Mouse (Mus musculus): ENCODE measurements at regions not wholly inside any gene's neighbourhood (a gene's known extent, or its start where the extent isn't known, plus 50 kb on each side); places are given as distances from the start of the nearest gene placed in this dataset.

GRCm38 (mm10) chr15:68014605-68015305 is 1514.0 kb upstream of the Lrrc6 start:
- no peak for DNase-seq

GRCm38 (mm10) chr15:68011162-68011561 is 1510.5 kb upstream of the Lrrc6 start:
- DNase-seq: no peak

GRCm38 (mm10) chr15:68010189-68010588 is 1509.5 kb upstream of the Lrrc6 start:
- DNase-seq: no peak

DNA sequence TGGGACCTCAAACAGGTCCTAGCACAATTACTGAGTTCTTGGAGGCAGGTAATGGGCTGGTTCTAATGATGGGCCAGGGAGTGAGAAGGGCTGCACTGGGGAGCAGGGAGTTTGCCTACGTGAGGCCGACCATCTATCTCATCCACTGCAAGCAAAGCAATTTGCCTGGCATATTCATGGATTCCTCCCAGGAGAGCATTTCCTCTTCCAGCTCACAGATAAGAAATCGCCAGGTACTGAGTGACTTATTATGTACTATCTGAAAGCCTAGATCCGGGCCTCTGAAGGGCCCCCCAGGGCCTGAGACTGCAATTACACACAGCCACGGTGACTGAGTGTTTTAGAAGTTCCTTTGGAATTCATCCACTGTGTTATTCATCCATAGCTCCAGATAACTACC is 1504.1 kb upstream of the Lrrc6 start:
- no peak for DNase-seq

GRCm38 (mm10) chr15:67996532-67996931 is 1495.8 kb upstream of the Lrrc6 start:
- DNase-seq: no peak

- DNase-seq: no peak
Observed at GRCm38 (mm10) chr15:67989428-67990272, 1488.9 kb upstream of the Lrrc6 start.

DNA sequence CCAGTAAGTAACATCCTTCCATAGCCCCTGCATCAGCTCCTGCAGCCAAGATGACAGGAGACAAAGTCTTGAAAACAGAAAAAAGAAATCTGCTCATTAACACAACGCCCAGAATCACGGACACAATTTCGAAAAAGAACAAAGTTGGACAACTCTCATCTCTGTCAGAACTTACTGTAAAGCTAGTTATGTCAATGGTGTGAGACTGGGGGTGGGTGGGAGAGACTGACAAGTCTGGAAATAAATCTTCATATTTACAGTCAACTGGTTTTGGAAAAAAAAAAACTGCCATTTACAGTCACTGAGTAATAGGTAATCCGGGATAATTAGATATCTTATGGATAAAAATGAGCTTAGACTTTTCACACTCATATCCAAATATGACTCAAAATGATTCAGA is 1487.2 kb upstream of the Lrrc6 start:
- no peak for DNase-seq

DNA sequence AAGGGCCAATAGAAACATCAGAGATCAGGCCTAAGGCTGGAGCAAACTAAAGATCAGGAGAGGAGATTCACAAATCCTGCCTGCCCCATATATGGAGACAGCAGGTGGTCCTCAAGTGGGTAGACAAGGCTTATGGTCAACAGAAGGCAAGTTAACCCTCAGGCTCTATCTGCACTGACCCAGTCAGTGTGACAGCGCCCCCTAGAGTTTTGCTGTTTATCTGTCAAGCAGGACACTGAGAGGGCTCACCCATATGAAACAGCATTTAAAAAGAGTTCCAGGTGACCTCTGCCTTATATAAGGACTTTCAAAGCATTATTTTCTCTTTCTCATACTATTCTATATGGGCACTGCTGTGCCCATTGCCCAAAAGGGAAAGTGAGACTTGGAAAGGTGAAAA is 1482.5 kb upstream of the Lrrc6 start:
- DNase-seq: no peak

- DNase-seq: no peak
Observed at GRCm38 (mm10) chr15:67981876-67982275, 1481.2 kb upstream of the Lrrc6 start.

DNA sequence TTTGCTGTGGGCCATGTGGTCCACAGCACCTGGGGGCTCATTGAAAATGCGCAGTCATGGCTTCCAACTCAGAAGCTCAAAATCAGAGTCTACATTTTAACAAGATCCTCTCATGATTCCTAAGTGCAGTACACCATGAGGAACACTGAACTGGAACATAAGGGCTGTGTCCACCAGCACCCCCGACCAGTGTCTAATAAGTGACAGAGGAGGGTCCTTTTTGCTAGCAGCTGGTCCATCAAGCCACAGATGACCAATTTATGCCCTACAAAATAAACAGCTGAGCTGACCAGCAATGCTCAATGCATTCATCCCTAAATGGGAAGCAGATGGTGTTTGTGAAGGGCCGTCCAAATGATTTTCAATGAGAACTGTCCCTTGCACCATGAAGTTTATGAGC is 1478.7 kb upstream of the Lrrc6 start:
- DNase-seq: no peak

- DNase-seq: no peak
Observed at GRCm38 (mm10) chr15:67977210-67977609, 1476.5 kb upstream of the Lrrc6 start.

- no peak for DNase-seq
Observed at GRCm38 (mm10) chr15:67971998-67972397, 1471.3 kb upstream of the Lrrc6 start.

DNA sequence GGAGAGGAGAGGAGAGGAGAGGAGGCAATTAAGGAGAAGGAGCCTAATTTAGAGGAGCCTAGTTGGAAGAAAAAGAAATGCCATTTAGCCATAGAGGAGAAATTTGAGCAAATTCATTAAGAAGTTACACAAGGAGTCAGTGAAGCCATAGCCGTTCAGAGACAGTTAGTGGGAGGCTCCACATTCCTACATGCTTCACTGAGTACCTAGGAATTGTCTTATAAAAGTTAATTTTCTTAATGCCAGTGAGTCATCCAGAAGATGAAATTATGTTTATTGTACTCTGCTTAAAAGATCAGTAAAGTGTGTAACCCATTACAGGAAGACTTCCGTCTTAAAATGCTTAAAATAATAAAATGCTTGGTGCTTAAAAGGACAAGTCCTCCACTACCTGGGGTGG is 1453.5 kb upstream of the Lrrc6 start:
- DNase-seq: no peak

DNA sequence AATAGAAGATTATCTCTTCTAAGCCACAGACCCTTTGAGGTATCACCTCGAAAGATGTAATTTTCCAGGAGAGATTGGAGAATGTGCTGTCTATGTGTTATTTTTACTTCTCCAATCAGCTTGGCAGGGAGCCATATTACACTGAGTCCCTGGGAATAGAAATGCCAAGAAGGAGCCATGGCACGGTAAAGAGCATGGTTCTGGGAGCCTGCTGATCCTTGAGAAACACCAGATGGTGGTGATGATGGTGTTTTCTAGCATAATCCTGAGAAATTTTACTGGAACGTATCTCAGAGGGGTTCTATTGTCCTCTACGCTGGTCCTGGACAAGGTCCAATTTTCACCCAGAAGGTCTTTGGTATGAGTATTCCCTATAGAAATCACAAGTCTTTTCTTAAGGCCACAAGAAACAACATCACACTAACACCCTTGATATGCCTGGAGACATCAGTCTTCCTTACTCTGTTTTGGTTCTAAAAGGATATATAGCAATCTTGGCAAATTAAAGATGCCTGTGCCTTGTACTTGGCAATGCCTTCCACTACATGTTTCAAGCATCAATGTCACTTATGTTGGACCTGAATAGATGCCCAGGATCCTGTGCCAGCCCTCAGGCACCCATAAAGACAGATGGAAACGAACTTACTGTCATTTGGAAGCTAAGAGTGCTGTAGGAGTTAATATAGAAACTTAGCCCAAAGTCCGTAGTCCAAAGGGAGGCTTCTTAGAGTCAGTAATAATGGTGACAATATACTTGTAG is 1449.8 kb upstream of the Lrrc6 start:
- DNase-seq: no peak

DNA sequence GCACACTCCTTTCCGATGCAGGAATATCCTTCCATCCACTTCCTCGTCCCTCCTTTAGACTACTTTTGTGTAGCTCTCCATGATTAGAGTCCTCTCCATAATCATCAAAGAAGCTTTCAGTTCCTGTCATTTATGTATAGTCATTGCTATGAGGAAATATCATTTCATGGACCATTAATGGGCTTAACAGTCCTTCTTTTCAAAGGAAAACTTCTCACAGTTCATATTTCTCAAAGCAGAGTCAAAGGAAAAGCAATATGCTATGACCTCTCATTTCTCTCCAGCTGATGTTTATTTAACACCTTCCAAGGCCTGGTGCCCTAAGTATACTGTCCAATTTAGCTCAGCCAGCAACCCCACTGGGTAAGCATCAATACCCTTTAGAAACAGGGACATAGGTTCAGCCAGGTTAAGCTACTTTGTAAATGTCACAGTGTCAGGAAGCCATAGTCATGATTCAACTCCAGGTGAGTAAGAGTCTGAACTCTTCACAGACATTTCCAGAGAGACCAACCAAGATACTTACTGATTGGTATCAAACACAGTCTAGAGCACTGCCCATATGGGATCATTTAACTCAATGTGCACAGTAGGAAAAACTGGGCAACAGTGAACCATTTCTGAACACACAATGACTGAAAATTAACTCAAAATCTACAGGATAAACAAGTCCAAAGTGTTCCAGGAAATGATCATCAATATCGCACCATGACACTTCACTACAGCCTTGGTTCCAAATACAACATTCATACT is 1443.8 kb upstream of the Lrrc6 start:
- DNase-seq: no peak

- DNase-seq: no peak
Observed at GRCm38 (mm10) chr15:67943046-67943445, 1442.3 kb upstream of the Lrrc6 start.

DNA sequence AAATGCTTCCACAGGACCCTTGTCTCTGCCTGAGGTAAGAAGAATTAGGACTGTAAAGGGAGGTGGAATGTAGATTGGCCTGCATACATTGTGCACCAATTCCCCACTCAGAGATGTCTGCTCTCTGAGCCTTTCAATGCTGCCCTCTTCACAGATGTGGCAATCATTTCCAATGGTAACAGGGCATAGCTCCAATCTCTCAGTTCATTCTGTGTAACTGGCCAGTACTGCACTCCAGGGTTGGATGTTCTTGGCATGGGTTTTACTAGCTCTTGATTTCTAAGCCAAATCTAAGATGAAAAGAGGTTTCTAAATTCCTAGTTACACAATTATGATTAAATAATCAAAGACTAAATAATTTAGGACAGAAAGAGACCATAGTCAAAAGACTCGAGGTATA is 1439.8 kb upstream of the Lrrc6 start:
- DNase-seq: no peak

DNA sequence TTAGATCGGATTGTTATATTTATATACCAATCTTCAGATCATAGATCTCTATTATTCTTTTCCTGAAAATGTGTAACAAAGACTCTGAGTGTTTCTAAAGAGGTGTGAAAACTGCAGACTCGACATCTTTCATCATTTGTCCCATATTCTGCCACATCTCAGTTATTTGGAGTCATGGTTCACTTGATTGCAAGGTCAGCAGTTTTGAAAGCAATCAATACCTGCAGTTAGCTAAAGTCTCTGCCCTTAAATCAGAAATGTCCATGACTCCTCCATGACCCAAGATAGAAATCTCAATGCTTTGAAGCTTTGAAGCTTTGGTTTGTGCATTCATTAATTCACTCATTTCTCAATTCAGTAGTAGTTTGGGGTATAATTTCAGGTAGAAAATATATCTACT is 1424.2 kb upstream of the Lrrc6 start:
- DNase-seq: no peak

DNA sequence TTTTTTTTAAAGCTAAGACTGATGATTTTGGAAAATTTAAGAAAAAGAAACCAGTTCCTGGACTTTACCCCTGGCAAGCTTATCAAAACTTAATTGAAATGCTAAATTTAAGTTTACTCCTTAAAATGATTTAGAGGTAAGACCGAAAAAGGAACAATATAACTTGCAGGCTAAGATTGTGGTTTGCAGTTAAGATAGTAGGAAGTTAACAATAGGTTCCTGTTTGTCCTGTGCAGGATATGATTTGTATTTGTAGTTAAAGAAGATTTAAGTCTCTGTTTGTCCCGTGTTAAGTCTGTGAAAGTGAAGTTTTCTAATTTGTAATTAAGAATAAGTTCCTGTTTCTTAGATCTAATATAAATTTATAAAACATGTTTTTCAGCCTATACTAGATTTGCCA is 1406.3 kb upstream of the Lrrc6 start:
- DNase-seq: no peak

DNA sequence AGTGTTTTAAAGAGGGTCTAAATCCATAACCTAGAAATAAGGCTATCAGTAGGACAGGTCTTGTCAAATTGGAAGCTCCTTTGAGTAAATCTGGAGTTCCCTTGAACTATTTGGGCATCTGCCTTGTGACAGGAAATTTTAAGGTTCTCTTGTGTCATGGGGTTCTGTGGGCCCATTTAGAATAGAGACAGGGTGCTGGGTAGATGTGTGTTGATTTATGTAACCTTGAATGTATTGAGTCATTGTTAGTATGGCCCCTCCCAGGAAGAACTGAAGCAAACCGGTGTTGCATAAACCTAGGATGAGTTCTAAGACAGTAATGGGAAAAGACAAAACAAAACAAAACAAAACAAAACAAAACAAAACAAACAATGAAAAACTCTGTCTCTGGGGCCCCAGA is 1404.6 kb upstream of the Lrrc6 start:
- DNase-seq: no peak

DNA sequence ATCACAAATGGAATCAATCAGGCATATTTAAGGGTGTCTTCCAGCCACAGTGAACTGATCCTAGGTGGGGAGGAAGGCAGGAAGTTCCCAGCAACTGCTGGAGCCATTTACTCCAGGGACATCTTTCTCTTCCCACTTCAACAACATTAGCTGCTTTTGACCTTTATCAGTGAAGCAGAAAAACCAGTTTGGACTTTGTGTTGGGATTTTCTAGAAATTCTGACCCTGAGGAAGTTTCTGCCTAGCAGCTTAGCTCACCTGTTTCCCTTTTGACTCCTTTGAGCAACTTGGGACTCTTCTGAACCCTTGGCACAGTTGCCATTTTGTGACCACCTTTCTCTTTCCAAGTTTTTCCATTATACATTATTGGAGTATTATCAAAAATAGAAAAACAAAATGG is 1403.9 kb upstream of the Lrrc6 start:
- DNase-seq: no peak

GRCm38 (mm10) chr15:67902982-67903381 is 1402.3 kb upstream of the Lrrc6 start:
- no peak for DNase-seq

DNA sequence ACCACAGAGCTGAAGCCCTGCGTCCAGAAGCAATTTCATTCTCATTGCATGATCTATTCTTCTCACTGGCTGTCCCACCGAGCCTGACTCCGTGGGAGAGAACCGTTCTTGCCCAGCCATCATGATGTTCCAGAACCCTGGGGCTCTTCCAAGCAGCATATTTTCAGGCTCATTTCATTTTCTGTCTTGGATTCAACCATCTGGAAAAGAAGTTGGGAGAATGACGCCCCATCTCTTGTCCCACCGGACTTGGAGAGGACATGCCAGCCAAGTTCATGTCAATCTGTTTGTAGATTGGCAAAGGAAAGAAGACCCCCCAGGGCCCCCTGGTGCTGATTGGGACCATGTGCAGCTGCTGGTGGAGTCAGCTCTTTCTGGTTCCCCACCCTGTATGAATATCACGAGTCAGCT is 1400.5 kb upstream of the Lrrc6 start:
- no peak for DNase-seq
